Mouse (Mus musculus) left cerebral cortex, adult 2 months (tissue): ENCODE data around the gene Frmd3. TPM values are rescaled to one million over a fixed set of nuclear protein-coding genes. Genes with fewer than 3 reads are reported as not detected.
A peak's percentile ranks its signal among the peaks of the same experiment; 100 is the strongest.
"Not testable (repeated sequence)": the region's sequence is repeated elsewhere in the genome, so short reads cannot be mapped to it uniquely, and the experiment has no call there.

Experiments
- DNase-seq, 2 experiments: peaks; one replicate each; pipeline ENCODE4 v3.0.0; 2021 to 2022; ENCODE audit warnings: low spot score in 2 of 2, mixed read lengths in 1 of 2; ENCODE audit errors: extremely low spot score in 1 of 2
- H3K27ac ChIP-seq: fragments of 200-600 bp; 2 replicates; pipeline ENCODE4 v1.8.1; 2022
- H3K4me3 ChIP-seq: fragments of 200-600 bp; 2 replicates; pipeline ENCODE4 v1.8.1; 2022
- CTCF ChIP-seq: fragments of 200-600 bp; IDR thresholded peaks from 2 replicates; pipeline ENCODE4 v1.8.1; 2022; ENCODE audit warnings: antibody characterized with exemption, mild to moderate bottlenecking, moderate library complexity
- intact Hi-C: fragments of 180-260 bp; cut with DNase I; formaldehyde crosslinking; loops from one replicate; pipeline ENCODE4 v1.15.1; 2025
- total RNA-seq, 2 experiments: library from RNA; stranded (reverse); gene quantifications; 2 replicates each; pipeline ENCODE4 v1.2.3; 2021

Frmd3 gene
- total RNA-seq, 2 experiments from 2014 or later = 6.5 to 6.8 TPM

DNA sequence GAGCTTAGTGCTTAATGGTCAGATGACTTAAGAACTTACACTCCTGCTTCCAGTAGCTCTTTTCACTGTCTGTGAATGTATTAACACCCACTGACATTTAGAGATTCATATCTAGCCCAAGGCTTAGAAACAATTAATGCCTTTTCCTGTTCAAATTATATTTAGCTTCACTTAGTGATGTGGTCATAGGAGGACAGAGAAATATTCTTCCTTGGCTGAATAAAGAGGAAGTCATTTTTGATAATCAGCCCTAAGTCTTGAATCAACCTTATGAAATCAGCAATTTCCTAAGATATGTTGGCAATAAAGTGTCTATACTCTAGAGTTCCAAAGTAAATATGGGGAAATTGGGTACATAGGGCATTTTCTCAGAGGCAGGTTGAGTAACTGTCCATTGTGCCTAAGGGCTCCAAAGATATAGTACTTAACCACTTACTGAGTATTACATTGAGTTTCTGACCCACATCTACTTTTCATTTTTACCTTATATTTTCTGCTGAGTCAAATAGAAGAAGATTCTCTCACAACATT is 188.1 kb downstream of the Frmd3 start:
- no peak overlapping the region for H3K27ac ChIP-seq
- intact Hi-C loops = no loop called here
- no peak for DNase-seq
- TF ChIP-seq CTCF = no peak
- no peak overlapping the region for H3K4me3 ChIP-seq

DNA sequence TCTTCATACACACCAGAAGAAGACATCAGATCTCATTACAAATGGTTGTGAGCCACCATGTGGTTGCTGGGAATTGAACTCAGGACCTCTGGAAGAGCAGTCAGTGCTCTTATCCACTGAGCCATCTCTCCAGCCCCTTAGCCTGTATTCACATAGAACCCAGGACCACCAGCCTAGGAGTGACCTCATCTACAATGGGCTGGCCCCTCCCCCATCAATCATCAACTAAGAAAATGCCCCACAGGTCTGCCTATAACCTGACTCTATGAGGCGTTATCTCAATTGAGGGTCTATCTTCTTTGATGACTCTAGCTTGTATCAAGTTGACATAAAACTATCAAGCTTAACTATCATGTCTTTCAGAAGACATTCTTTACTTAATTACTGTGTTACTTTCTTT is 208.5 kb downstream of the Frmd3 start:
- H3K27ac ChIP-seq, H3K4me3 ChIP-seq, DNase-seq, intact Hi-C loops: not testable (repeated sequence)

DNA sequence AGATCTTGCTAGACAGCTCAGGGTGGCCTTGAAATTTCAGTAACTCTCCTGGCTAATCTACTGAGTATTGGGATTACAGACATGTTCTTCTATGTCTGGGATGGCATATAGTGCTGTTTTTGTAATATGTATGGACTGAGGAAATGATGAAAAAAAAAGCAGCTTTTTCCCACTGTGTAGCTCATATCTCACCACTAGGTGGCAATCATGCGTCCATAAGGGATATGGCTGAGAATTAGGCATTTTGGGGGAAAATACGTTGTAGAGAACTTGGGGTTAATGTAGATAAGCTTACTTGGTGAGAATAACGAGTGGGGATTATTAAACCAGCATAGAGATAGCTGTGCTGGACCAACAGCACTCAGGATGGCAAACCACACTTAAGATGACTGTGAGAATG is 209.1 kb downstream of the Frmd3 start:
- peak; percentile 77 for TF ChIP-seq CTCF
- Histone ChIP-seq H3K27ac (no peak overlapping the region), H3K4me3 (no peak overlapping the region)
- intact Hi-C loops = no loop called here
- DNase-seq = no peak

DNA sequence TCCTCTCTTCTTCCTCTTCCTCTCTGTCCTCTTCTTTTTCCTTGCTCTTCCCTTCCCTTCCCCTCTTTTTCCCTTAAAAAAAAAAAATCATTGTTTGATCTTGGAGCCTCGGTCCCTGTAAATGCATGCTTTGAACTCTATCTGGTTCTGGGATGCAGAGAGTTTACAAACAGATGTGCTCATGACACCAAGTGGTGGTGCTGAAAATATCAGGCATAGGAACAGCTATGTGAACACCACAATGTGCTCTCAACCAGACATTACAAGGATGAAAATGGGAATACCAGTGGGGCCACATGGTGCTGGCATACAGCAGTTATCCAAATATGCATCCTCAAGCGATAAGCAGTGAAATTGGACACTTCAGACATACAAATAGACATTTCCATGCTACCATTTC is 211.0 kb downstream of the Frmd3 start:
- H3K27ac ChIP-seq = no peak overlapping the region
- no peak for DNase-seq
- H3K4me3 ChIP-seq = no peak overlapping the region
- intact Hi-C loops = no loop called here
- peak; percentile 27 for TF ChIP-seq CTCF

DNA sequence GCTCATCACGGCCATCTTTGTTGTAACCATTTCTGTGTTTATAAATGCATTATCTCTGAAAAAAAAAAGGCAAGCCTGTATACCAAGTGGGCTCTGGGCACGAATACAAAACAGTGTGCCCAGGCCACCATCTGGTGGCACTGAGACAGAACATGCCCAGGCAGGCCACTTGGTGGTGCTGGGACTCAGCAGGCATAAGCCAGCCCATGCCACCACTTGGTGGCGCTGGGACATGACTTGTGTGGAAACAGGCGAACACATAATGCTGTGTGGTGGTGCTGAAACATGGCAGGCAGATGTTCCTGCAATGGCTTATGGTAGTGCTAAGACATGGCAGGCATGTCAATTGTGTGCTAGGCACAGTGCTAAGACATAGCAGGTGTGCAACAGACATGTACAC is 217.8 kb downstream of the Frmd3 start:
- TF ChIP-seq CTCF = no peak
- no peak for DNase-seq
- Histone ChIP-seq H3K4me3 (no peak overlapping the region), H3K27ac (no peak overlapping the region)
- intact Hi-C loops = loop anchor here (10.0 kb wide), 1 partner anchor 636 kb away; no protein-coding TSS in a partner anchor

DNA sequence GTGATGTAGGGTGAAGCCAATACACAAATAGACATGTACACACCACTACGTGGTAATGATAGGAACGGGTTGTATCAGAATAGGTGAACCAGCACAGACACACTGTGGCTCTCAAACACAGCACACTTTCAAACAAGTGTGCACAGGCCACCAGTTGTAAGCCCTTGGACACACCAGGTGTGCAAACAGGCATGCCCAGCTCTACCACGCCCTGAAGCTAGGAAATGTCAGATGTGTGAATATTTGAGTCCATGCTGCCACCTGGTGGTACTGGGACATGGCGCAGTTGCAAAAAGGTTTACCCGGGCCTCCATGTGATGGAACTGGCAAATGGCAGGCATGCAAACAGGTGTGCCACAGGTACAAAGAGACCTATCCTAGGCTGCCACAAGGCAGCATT is 218.2 kb downstream of the Frmd3 start:
- no peak overlapping the region for H3K27ac ChIP-seq
- peak; percentile 68 for TF ChIP-seq CTCF
- intact Hi-C loops = loop anchor here (10.0 kb wide), 1 partner anchor 637 kb away; no protein-coding TSS in a partner anchor
- DNase-seq = peak; percentile 29 to 49
- H3K4me3 ChIP-seq = no peak overlapping the region

DNA sequence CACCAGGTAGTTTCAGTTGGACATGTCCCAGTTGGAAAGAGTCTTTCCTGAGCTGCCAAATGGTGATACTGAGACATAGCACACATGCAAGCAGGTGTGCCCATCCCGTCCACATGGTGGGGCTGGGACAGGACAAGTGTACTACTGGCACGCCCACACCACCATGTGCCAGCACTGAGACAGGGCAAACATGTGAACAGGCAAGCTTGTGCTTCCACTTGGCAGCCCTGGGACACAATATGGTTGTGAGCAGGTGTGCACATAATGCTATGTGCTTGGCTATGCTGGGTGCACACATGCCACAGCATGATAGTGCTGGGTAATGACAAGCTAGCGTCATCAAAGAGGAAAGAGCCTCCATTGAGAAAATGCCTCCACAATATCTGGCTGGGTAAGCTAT is 220.3 kb downstream of the Frmd3 start:
- Histone ChIP-seq H3K27ac (no peak overlapping the region), H3K4me3 (no peak overlapping the region)
- DNase-seq = no peak
- intact Hi-C loops = loop anchor here (10.0 kb wide), 1 partner anchor 639 kb away; no protein-coding TSS in a partner anchor
- no peak for TF ChIP-seq CTCF

DNA sequence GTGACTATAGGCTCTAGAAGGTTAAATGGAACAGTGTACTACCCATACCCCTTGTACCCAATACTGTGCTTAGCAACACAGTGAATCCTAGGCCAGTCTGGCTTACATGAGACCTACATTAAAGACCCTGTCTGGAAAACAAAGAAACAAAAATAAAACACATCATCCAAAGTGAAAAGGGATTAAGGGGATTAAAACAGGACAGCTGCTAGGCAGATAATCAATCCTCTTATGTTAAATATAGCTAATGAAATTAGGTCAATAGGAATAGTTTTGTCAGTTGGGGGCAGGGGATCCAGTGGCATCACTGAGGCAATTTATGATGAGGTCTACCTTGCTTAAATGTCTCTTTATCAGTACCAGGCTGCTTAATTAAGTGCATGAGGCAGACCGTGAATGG is 228.9 kb downstream of the Frmd3 start, which contains the start of gene Kdm4c:
Gene Kdm4c (plus strand): TSS at position 322 of the 400 bp plus-strand sequence.
- no peak for TF ChIP-seq CTCF
- intact Hi-C loops = no loop called here
- H3K27ac ChIP-seq = no peak within 1 kb of the TSS
- DNase-seq = no peak
- H3K4me3 ChIP-seq = no peak within 1 kb of the TSS

Other genes starting within 250 kb of the Frmd3 start
- under 1 TPM in 1 of 2 experiments, not detected in 1; 0.11 TPM for gene Rasef, start 222.4 kb upstream of the Frmd3 start, total RNA-seq
- gene Gm11758, start 137.2 kb upstream of the Frmd3 start, total RNA-seq = not detected
- not detected for gene Gm11757, start 122.3 kb upstream of the Frmd3 start, total RNA-seq
- gene Gm13871, start 107.5 kb upstream of the Frmd3 start, total RNA-seq = not detected
- gene Gm11756, start 92.7 kb upstream of the Frmd3 start, total RNA-seq = not detected
- gene 2310002L09Rik, start 62.6 kb upstream of the Frmd3 start, total RNA-seq = not detected
- gene Kdm4c, start 229.1 kb downstream of the Frmd3 start, total RNA-seq = 10 to 100 TPM; 22.5 to 24.7 TPM